Mouse (Mus musculus) intestine, postnatal 0 days (tissue): ENCODE measurements around the gene Prkcsh. TPM values are rescaled to one million over a fixed set of nuclear protein-coding genes. Genes with fewer than 3 reads are reported as not detected.

Experiments
- ATAC-seq: fragments of 200-750 bp; cut with Nextera tagmentation; 2 replicates; pipeline ENCODE4 v1.8.0; 2017; ENCODE audit warnings: mild to moderate bottlenecking, moderate TSS enrichment, moderate library complexity
- H3K27ac ChIP-seq: fragments of 300-500 bp; sonication (generic); 2 replicates; pipeline ENCODE4 v1.5.1; 2014; ENCODE audit warnings: mild to moderate bottlenecking, low read depth, low read length, moderate library complexity
- H3K27me3 ChIP-seq: fragments of 300-500 bp; sonication (generic); replicated peaks from 2 replicates; pipeline ENCODE4 v1.6.1; 2014; ENCODE audit warnings: low read length, mixed read lengths; ENCODE audit not compliant: control insufficient read depth, insufficient read depth
- H3K36me3 ChIP-seq: fragments of 300-500 bp; sonication (generic); 2 replicates; pipeline ENCODE4 v1.6.1; 2014; ENCODE audit warnings: mild to moderate bottlenecking, moderate library complexity; ENCODE audit not compliant: control insufficient read depth, insufficient read depth
- H3K4me1 ChIP-seq: fragments of 300-500 bp; sonication (generic); replicated peaks from 2 replicates; pipeline ENCODE4 v1.6.1; 2014; ENCODE audit warnings: antibody characterized with exemption, low read length, mixed read lengths; ENCODE audit not compliant: control insufficient read depth, insufficient read depth
- H3K4me2 ChIP-seq: fragments of 300-500 bp; sonication (generic); replicated peaks from 2 replicates; pipeline ENCODE4 v1.6.1; 2014; ENCODE audit warnings: low read depth, mild to moderate bottlenecking, moderate library complexity
- H3K4me3 ChIP-seq: fragments of 300-500 bp; sonication (generic); 2 replicates; pipeline ENCODE4 v1.5.1; 2014; ENCODE audit warnings: low read depth, low read length
- H3K9ac ChIP-seq: fragments of 300-500 bp; sonication (generic); 2 replicates; pipeline ENCODE4 v1.6.1; 2014; ENCODE audit warnings: mild to moderate bottlenecking, low read depth, low read length
- H3K9me3 ChIP-seq: fragments of 300-500 bp; sonication (generic); 2 replicates; pipeline ENCODE4 v1.6.1; 2016; ENCODE audit warnings: mixed run types; ENCODE audit not compliant: control insufficient read depth
- CTCF ChIP-seq: sonication (generic); IDR thresholded peaks from 2 replicates; pipeline ENCODE4 v1.5.1; 2016; ENCODE audit warnings: low read depth, mild to moderate bottlenecking, control low read depth, antibody characterized with exemption, moderate library complexity
- WGBS: fragments of 180-500 bp; shearing (Covaris S2); extraction: QIAGEN DNeasy Blood & Tissue Kit; methylation state at CpG from one replicate; pipeline ENCODE4 v1.1.7; 2014; 5-methylcytosine and 5-hydroxymethylcytosine counted together
- polyA plus RNA-seq: library from polyadenylated mRNA; unstranded; fragments of >200 nt; fragmentation: Nextera tagmentation; extraction: Ambion mirVana; gene quantifications from 2 replicates; pipeline ENCODE4 v1.2.1, GENCODE M21; 2015

Gene Prkcsh
- polyA plus RNA-seq, 1 experiment from 2014 or later, result 104 TPM

DNA sequence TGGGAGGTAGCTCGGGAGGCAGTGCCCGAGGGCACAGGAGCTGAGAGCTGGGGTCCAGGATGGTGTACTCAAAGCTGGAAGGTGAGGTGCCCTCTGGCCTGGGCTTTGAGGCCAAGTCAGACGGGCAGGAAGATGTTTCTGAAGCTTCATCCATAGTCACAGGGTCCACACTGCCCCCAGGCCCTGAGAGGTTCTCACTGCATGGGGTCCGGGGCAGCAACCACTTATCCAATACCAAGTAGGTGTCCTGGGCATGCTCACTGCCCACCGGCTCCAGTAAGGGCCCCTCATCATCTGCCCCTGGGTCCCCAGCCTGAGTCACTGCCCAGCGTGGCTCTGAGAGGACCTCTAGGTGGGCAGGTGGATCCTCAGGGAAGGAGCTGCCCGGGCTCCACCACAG is 43.4 kb upstream of the Prkcsh start:
- TF ChIP-seq CTCF, result no peak
- no peaks in the 10 kb centered on the region for H3K9me3 ChIP-seq

DNA sequence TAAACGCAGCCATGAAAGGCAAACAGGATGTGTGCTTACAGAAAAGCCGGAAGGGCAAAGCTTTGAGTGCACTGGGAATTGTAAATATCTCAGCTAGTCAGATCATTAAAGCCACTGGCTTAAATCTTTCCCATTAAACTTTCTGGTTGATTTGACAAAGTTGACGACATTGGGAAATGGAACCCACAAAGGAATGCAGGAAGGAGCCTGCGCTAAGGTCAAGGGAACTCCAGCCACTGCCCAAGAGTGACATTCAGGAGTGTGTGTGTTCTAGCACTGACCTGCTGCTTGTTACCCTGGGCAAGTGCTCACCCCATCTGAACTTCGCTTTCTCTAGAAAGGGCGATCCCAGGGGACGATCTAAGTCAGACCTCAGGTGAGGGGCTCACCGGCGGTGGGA is 42.5 kb upstream of the Prkcsh start:
- Histone ChIP-seq H3K36me3 (no peaks in the 10 kb centered on the region), H3K4me3 (no peak overlapping the region), H3K4me1 (no peaks in the 10 kb centered on the region; the same call in 1 of the 2 replicates), H3K4me2 (no peak overlapping the region), H3K9ac (no peak overlapping the region), H3K27ac (no peak overlapping the region), H3K27me3 (peaks cover 34% of the 10 kb centered on the region), H3K9me3 (no peaks in the 10 kb centered on the region)
- no peak for TF ChIP-seq CTCF
- 51% methylated on average over 9 of the region's 9 CpGs for WGBS
- ATAC-seq, result no peak

More for the DNA sequence above, 43.4 kb upstream of the Prkcsh start:
- peaks cover 34% of the 10 kb centered on the region for H3K27me3 ChIP-seq
- 90% methylated on average over 7 of the region's 7 CpGs for WGBS
- H3K27ac ChIP-seq, result no peak overlapping the region
- H3K4me3 ChIP-seq, result no peak overlapping the region
- no peak overlapping the region for H3K4me2 ChIP-seq
- H3K9ac ChIP-seq, result no peak overlapping the region
- ATAC-seq, result no peak
- H3K36me3 ChIP-seq, result no peaks in the 10 kb centered on the region
- H3K4me1 ChIP-seq, result no peaks in the 10 kb centered on the region; the same call in 1 of the 2 replicates

DNA sequence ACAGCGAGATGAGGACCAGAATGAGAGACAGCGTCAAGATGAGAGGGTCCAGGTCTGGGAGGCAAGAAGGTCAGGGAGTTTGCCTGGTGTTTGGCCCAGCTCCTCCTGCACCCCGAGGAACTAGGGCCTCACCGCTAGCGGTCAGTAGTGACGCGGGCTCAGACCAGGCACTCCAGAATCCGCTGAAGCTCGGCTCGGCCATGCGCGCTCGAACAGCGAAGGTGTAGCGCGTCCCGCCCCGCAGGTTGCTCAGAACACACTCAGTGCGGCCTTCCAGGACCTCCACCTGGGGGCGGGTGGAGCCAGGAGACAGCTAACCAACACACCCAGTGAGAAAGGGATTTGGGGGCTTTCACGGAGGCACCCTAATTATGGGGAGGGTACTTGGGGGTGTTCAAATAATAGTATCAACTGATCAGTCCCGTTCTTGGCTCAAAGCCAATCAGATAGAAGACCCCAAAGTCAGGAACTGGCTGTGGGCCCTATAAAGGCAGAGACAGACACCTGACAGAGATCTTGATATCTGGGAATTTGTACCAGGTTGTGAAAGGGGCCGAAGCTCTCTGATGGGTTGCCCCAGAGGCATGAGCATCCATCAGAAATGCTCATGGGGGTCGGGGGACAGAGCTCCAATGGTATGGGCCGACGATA is 41.9 kb upstream of the Prkcsh start:
- 25% methylated on average over 26 of the region's 26 CpGs for WGBS
- no peak overlapping the region for H3K9ac ChIP-seq
- H3K9me3 ChIP-seq, result no peaks in the 10 kb centered on the region

GRCm38 (mm10) chr9:21961366-21961980 is 41.1 kb upstream of the Prkcsh start:
- peaks cover 34% of the 10 kb centered on the region for H3K27me3 ChIP-seq
- no peak overlapping the region for H3K27ac ChIP-seq
- 0 out of 2 replicates have a peak, but pooled peaks have one; percentile 10 for TF ChIP-seq CTCF
- no peaks in the 10 kb centered on the region for H3K36me3 ChIP-seq
- ATAC-seq, result no peak
- no peaks in the 10 kb centered on the region for H3K9me3 ChIP-seq
- H3K4me2 ChIP-seq, result peak overlapping the region; percentile 88
- H3K4me1 ChIP-seq, result no peaks in the 10 kb centered on the region; the same call in 1 of the 2 replicates
- H3K9ac ChIP-seq, result no peak overlapping the region
- WGBS, result 2% methylated on average over 35 of the region's 35 CpGs
- H3K4me3 ChIP-seq, result peak overlapping the region; percentile 50

More for the DNA sequence above, 41.9 kb upstream of the Prkcsh start:
- H3K36me3 ChIP-seq, result no peaks in the 10 kb centered on the region
- ATAC-seq, result no peak
- no peak overlapping the region for H3K4me2 ChIP-seq
- H3K4me3 ChIP-seq, result no peak overlapping the region
- no peaks in the 10 kb centered on the region; the same call in 1 of the 2 replicates for H3K4me1 ChIP-seq
- H3K27me3 ChIP-seq, result peaks cover 34% of the 10 kb centered on the region
- no peak overlapping the region for H3K27ac ChIP-seq
- TF ChIP-seq CTCF, result peak; percentile 50

- H3K9me3 ChIP-seq, result no peaks in the 10 kb centered on the region
- WGBS, result 2% methylated on average over 15 of the region's 15 CpGs
- H3K9ac ChIP-seq, result 0 out of 2 replicates have a peak overlapping the region, but pooled peaks have one; percentile 17
- H3K27me3 ChIP-seq, result peaks cover 34% of the 10 kb centered on the region
- no peaks in the 10 kb centered on the region for H3K36me3 ChIP-seq
- peak overlapping the region; percentile 88 for H3K4me2 ChIP-seq
- TF ChIP-seq CTCF, result no peak
- H3K4me1 ChIP-seq, result no peaks in the 10 kb centered on the region; the same call in 1 of the 2 replicates
- peak overlapping the region; percentile 50 for H3K4me3 ChIP-seq
- ATAC-seq, result no peak
- H3K27ac ChIP-seq, result no peak overlapping the region
These were observed 40.6 kb upstream of the Prkcsh start for GRCm38 (mm10) chr9:21962010-21962409.

DNA sequence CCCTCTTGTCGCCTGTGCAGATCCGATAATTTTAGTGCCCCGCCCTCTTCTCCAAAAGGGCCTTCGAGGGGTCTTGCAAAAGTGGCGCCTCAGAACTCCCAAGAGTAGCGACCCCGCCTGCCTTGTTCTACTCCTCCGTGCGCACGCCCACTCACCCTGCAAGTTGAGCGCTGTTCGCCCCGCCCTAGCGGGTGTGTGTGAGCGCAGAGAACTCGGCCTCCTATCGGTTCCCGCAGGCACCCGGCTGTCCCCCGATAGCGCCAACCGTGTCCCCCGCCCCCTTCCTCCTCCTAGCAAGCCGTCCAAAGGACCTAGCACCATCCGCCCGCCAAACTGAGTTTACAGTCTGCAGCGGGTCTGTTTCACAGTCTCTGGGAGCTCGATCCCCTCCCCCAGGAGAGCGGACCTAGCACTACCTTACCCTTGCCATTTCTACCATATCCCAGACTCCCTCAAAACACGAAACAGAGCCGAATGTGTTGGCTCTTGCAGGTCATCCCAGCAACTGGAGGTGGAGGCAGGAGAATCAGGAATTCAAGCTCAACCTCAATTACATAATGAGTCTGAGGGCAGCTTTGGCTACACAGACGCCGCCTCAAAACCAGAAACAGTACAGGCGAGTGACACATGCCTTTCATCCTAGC is 40.1 kb upstream of the Prkcsh start:
- H3K9ac ChIP-seq, result 0 out of 2 replicates have a peak overlapping the region, but pooled peaks have one; percentile 17
- H3K36me3 ChIP-seq, result no peaks in the 10 kb centered on the region
- 4% methylated on average over 34 of the region's 34 CpGs for WGBS
- H3K27me3 ChIP-seq, result peaks cover 34% of the 10 kb centered on the region
- peak overlapping the region; percentile 50 for H3K4me3 ChIP-seq
- ATAC-seq, result peak; percentile 18; the same call in 1 of the 2 replicates
- H3K27ac ChIP-seq, result no peak overlapping the region
- H3K9me3 ChIP-seq, result no peaks in the 10 kb centered on the region
- H3K4me2 ChIP-seq, result peak overlapping the region; percentile 88
- no peaks in the 10 kb centered on the region; the same call in 1 of the 2 replicates for H3K4me1 ChIP-seq
- TF ChIP-seq CTCF, result peak; percentile 37
